Mouse (Mus musculus) NIH3T3 (cell line): ENCODE measurements around the gene Usp2.
A peak's percentile ranks its signal among the peaks of the same experiment; 100 is the strongest.

Experiments
- DNase-seq: peaks from one replicate; pipeline ENCODE4 v3.0.0-alpha.2; 2012; ENCODE audit warnings: low read depth

The Usp2 gene

DNA sequence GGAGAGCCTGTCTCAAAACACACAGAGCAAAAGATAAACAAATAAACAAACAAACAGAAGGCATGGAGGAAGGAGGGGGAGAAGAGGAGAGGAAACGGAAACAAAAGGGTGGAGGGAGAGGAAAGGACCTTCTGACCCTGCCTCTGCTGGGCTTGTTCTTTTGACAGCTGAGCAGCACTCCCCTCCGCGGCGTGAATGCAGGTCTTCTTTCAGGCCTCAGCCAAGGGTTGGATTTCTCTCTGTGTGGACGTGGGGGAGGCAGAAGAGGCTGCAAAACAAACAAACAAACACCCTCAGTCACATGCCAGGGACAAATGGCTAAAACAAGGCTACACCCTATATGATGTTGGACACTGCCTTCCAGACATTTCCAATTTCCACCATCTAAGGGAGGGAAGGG, 58.2 kb downstream of the Usp2 start:
- DNase-seq, result no peak

GRCm38 (mm10) chr9:44125546-44126428, 59.0 kb downstream of the Usp2 start:
- DNase-seq, result peak; percentile 93

DNA sequence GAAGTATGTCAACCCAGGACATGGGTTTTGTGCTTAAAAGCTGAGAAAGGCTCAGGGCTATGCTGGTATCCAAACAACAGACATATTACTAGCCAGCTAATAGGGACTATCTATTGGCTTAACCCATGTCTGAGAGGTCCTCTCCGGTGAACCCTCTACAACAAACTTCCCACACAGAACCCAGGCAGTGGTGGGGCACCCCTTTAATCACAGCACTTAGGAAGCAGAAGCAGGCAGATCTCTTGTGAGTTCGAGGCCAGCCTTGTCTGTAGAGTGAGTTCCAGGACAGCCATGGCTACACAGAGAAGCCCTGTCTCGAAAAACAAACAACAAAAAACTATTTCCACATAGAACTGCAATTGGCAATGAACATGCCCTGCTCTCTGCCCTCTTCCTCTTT, 59.9 kb downstream of the Usp2 start:
- DNase-seq, result no peak

DNA sequence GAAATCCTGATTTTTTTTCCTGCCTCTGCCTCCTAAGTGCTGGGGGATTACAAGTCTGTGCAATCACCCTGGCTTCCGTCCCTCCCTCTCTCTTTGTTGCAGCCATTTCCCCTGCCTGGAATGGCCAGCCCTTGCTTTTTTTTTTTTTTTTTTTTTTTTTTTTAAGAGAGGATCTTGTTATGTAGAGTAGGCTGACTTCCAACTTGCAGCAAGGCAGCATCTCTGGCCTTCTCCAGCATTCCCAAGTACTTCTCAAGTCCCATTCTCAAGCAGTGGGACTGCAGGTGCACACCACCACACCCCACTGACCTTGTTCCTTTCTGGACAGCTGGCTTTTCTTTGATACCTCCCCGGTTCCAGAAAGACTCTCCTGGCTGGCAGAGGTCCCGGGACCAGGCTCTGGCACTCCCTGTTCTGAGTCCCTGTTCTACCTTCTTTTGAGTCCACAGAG, 60.6 kb downstream of the Usp2 start:
- no peak for DNase-seq

DNA sequence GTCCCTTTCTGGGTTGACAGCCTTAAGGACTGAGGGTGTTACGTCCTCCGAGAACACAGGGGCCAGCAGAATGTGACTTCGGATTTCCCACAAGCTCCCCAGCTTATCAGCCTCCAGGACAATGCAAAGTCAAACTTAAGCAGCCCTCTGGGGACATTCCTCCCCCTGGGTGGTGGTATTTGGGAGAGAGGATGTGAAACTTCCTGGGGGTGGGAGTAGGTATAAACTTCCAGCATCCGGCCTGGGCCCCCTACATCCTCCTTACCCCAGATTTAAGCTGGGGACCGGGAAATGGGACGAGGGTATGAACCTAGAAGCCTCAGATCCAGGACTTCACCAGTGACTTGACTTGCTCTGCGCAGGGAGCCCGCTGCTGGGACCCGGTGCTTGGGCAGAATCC, 62.8 kb downstream of the Usp2 start:
- no peak for DNase-seq

DNA sequence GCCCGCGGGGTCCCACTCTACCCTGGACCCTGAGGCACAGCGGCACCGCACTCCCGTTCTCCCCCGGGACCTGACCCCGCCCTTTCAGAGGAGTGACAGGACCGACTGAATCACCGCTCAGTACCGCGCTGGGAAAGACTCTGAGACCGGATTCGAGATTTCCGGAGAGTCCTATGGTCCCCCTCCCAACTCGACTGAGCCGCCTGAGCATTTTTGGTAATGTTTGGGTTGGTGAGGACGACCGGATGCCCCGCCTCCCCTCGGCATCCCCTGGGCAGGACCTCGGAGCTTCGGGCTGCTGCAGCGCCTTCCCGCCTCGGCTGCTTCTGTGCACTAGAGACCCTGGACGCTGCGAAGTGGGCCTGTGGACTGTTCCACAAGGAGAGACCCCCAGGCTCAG, 63.2 kb downstream of the Usp2 start:
- peak; percentile 62 for DNase-seq

GRCm38 (mm10) chr9:44130581-44131275, 63.9 kb downstream of the Usp2 start:
- no peak for DNase-seq

DNA sequence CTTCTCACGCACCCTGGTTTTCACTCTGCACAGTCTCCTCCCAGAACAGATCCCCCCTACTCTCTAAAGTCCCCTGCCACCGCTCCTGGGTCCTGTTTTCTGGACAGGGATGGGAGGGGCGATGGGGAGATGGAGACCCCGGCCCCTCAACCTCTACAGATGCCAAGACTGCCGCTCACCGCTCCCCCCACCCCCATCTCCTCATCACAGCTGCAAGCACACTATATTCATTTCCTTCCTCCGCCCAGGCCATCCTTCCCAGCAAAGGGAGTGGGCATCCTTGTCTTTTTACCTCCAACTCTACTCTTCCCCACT, 64.4 kb downstream of the Usp2 start:
- no peak for DNase-seq

DNA sequence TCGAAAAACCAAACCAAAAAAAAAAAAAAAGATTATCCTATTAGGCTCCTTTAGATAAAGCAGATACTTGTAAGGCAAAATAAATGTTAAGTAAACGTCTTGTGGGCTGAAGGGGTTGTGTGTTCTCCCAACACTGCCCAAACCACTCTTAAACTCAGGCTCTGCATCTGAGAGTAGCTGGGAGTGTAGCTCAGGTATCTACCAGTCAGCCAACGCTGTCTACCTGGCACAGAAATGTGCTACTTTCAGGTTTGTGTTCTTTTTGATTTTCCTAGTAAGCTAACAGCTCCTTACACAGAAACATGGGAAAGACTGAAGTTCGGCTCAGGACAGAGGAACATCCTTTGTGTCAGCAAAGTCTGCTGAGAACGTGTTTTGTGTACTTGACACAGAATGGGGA, 65.4 kb downstream of the Usp2 start:
- no peak for DNase-seq

DNA sequence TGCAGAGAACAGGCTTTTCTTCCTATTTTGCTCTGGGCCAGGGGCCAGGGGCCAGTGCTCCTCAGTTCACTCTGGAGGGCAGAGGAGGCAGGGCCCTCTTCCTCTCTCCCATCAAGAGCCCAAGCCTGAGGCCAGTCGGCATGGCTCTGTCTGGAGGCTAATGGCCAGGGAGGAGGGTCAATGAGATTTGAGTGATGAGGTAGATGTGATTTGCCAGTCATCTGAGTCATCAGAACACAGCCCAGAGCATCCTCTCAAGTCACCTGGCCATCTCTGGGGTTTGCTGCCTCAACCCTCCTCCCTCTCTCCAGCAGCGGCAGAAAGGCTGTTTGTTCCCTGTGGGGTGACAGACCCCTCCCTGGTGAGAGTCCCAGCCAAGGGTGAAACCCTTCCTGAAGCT, 66.5 kb downstream of the Usp2 start:
- DNase-seq, result no peak

DNA sequence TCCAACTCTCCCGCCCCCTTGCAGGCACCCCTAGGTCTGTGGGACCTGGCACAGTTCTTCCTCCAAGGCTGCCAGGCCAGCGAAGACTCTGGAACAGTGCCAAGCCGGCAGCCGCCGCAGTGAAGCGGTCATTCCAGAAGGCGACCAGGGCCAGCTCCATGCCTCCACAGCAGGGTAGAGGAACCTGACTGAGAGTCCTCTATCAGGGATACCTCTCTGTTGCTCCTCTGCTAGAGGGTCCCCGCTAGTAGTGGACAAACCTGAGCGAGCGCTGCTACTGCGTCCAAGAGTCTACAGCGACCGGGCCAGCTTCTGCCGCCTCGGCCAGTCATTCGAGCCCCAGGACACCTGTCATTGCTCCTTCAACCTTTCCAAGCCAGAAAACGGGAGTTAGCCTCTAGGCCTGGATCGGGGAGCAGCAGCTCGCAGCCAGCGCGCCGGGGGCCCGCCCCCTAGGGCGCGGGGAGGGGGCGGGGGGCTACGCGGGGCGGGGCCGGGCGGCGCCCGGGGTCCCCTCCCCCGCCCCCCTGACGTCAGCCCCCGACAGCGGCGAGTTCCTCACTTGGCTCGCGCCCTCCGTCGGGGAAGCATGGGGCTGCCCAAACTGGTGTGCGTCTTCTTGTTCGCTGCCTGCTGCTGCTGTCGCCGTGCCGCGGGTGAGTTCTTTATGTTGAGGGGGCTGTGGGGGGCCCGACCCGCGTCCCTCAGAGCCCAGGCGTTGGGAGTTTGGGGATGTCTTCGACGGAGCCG, 67.5 kb downstream of the Usp2 start, which contains the start of gene Mcam:
TSS of gene Mcam (plus strand) at position 369 of the 750 bp plus-strand sequence.
- DNase-seq, result peak; percentile 53

DNA sequence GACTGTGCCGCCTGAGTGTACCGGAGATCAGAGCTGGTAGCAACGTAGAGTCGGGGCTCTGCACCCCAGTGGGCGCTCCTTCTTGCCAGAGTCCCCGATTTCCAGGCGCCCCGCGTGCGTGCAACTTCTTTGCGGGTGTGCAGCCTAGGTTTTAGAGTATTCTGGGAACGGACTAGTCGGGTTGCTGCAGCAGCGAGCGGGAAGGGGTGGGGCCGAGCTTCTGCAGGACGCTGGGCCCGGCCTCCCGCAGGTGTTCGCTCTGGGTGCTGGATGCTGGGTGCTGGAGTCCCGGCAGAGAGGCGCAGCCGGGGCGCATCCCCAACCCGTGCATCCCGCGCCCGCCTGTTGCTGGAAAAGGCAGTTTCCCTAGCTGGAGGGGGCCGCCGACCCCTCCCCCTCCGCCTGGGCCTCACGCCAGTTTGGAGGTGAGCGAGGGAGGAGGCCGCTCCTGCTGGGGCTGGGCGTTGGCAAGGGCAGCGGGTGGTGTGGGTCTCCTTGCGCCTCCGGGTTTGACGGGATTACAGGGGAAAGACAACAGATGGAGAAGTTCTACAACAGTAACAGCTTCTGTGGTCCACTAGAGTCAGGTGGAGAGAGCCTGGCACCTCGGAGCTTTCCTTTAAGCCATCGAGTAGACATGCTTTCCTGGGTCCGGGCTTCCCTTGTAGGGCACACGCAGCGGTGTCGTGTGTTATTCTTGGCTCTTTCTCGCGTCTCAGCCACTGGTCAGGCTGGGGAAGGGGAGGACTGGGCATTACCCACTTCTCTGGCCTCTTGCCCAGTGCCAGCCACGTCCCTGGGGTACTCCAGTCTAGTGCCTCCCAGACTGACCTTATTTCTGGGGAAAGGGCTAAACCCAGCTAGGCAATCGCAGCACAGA, 68.3 kb downstream of the Usp2 start:
- DNase-seq, result peak; percentile 39

GRCm38 (mm10) chr9:44135731-44136411, 69.0 kb downstream of the Usp2 start:
- DNase-seq, result no peak

GRCm38 (mm10) chr9:44137846-44138245, 71.0 kb downstream of the Usp2 start:
- no peak for DNase-seq

- DNase-seq, result no peak
Observed at GRCm38 (mm10) chr9:44141951-44142350, 75.1 kb downstream of the Usp2 start.

GRCm38 (mm10) chr9:44143421-44143820, 76.6 kb downstream of the Usp2 start:
- DNase-seq, result no peak

GRCm38 (mm10) chr9:44144023-44144717, 77.3 kb downstream of the Usp2 start:
- peak; percentile 25 for DNase-seq

DNA sequence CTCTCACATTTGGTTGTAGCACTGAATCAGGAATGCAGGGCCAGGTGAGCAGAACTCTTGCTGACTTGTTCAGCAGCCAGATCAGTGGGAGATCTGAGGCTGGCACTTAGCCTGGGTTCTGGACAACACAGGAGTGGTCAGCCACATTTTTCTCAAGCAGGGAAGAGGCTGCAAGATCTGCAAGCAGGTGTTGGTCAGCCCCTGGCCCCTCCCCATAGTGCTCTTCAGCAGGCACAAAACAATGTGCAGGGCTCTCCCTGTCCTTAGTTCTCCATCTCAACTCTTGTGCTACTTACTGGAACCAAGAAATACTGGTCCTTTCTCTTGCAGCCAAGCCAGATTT, 77.9 kb downstream of the Usp2 start:
- DNase-seq, result no peak
